8 mouse cellular contexts compared by ENCODE assay signal in the genomic region with DNA sequence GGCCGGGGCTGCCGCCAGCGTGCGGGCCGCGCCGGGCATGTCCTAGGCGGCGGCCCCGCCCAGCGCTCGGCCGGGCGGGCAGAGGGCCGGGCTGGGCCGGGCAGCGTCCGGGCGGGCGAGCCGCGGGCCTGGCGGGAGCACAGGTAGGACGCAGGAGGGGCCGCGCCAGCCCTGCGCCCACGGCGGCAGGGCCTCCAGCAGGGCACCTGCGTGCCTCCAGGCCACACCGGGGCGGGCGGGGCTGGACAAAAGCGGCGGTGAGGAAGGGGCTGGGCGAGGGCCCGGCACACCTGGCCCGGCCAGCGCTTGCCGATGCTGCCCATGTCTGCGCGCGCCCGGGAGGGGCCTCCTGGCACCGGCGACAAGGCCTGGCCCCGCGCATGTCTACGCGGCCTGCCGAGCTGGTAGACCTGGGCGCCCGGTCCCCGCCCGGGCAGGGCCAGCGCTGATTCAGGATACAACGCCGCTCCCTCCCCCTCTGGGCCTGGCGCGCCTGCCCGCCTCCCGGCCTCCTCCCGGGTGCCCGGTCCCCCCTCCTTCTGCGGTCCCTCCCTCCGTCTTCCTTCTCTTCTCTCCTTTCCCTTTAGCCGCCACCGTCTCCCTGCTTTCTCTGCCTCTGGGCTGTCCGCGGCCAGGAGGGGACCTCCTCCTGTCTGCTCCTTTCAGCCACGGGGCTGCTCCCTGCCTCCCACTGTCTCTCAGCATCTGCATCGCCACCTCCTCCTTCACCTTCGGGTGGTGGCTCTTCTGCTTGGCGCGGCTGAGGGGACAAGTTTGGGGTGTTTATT. TPM values are rescaled to one million over a fixed set of nuclear protein-coding genes. Genes with fewer than 3 reads are reported as not detected.
A peak's percentile ranks its signal among the peaks of the same experiment; 100 is the strongest.
DNase-seq lines count a peak whose midpoint lies in the region; ATAC-seq and TF ChIP-seq lines count a peak whose summit lies in the region.

No protein-coding gene starts in this region.

- peaks cover 8% of the 10 kb centered on the region for H3K79me3 ChIP-seq in C2C12 (ENCODE audit: low read depth)

- under 1% methylated on average over 63 of the region's 75 CpGs for WGBS in heart, embryonic 16.5 days

- H3K4me1 ChIP-seq in heart, embryonic 16.5 days (ENCODE audit: control insufficient read depth, insufficient read depth, low read length), result peaks cover 12% of the 10 kb centered on the region

- no peaks in the 10 kb centered on the region for H3K9me3 ChIP-seq in heart, embryonic 16.5 days (replicated peaks; ENCODE audit: control insufficient read depth, low read length)

- peak overlapping the region; percentile 70 for H3K9ac ChIP-seq in heart, embryonic 16.5 days (ENCODE audit: low read length)

- ATAC-seq in heart, embryonic 16.5 days (replicated peaks; ENCODE audit: extremely low read depth, insufficient read depth, low FRiP score), result peak; percentile 53
- peak; percentile 19; the same call in 1 of the 2 replicates for ATAC-seq in megakaryocyte, adult 5-6 weeks (ENCODE audit: poor library complexity, severe bottlenecking)

- no peaks in the 10 kb centered on the region for H3K27me3 ChIP-seq in C2C12 (ENCODE audit: control insufficient read depth, insufficient read depth, insufficient read length)
- H3K27me3 ChIP-seq in heart, embryonic 16.5 days (ENCODE audit: control insufficient read depth, insufficient read depth, low read length), result peaks cover 9% of the 10 kb centered on the region

- peak; percentile 83 to 90 for DNase-seq in adrenal gland, adult (ENCODE audit: inconsistent age in 2 of 2, low spot score in 1 of 2)
- peak; percentile 48 for DNase-seq in embryo, embryonic 9.5 days (ENCODE audit: extremely low spot score)
- DNase-seq in kidney, postnatal 14 days, result peak; percentile 82
- DNase-seq in right cerebral cortex, postnatal 25 days, result peak; percentile 57
- no peak for DNase-seq in T-cell, adult 2 months (ENCODE audit: low spot score)

- peak overlapping the region; percentile 99 for H3K4me2 ChIP-seq in heart, embryonic 16.5 days (ENCODE audit: low read depth, low read length)

- H3K27ac ChIP-seq in heart, embryonic 16.5 days (ENCODE audit: low read length), result peak overlapping the region; percentile 51; the same call in 1 of the 2 replicates

- peaks cover 44% of the 10 kb centered on the region for H3K79me2 ChIP-seq in C2C12 (ENCODE audit: control insufficient read depth, insufficient read depth)

- TF ChIP-seq CTCF in C2C12 (IDR thresholded peaks at IDR 0.05; ENCODE audit: control insufficient read depth, insufficient read depth, insufficient read length), result no peak

- H3ac ChIP-seq in C2C12 (ENCODE audit: control insufficient read depth, insufficient read length, low read depth), result peak overlapping the region; percentile 96

- H3K36me3 ChIP-seq in C2C12 (ENCODE audit: control insufficient read depth, insufficient read depth), result peaks cover 13% of the 10 kb centered on the region
- H3K36me3 ChIP-seq in heart, embryonic 16.5 days (ENCODE audit: control insufficient read depth, insufficient read depth), result no peaks in the 10 kb centered on the region

- peak overlapping the region; percentile 55 for H3K4me3 ChIP-seq in C2C12 (ENCODE audit: insufficient read depth, poor library complexity, severe bottlenecking)
- H3K4me3 ChIP-seq in heart, embryonic 16.5 days (ENCODE audit: low read length), result peak overlapping the region; percentile 82

TF ChIP-seq in C2C12, 6 proteins besides CTCF, POLR2A, EP300 and RAD21:
- no peak for TF ChIP-seq USF1 (IDR thresholded peaks at IDR 0.05; ENCODE audit: low read depth)
- no peak for TF ChIP-seq MYOG (IDR thresholded peaks at IDR 0.05; ENCODE audit: control insufficient read depth, extremely low read depth, insufficient read length)
- no peak for TF ChIP-seq FOSL1 (IDR thresholded peaks at IDR 0.05; ENCODE audit: insufficient read depth, low read length, poor library complexity, severe bottlenecking)
- TF ChIP-seq CEBPB (IDR thresholded peaks at IDR 0.05; ENCODE audit: low read depth), result no peak
- TF ChIP-seq MAX (IDR thresholded peaks at IDR 0.05), result no peak
- TF ChIP-seq MYOD1 (IDR thresholded peaks at IDR 0.05; ENCODE audit: control insufficient read depth, insufficient read length, low read depth), result no peak

RNA-seq across cellular contexts. Expression of gene Cep170b, which starts 2.2 kb away (rescaled TPM):
- polyA plus RNA-seq in C2C12 (2012; fragmentation: generic; extraction: Trizol), result 33.3 TPM
- 4.3 and 5.1 TPM in 2 replicates for polyA plus RNA-seq in heart, embryonic 16.5 days (2015; fragmentation: Nextera tagmentation; extraction: Ambion mirVana)
- 0.41 and 1.2 TPM in 2 replicates for total RNA-seq in megakaryocyte, adult 5-6 weeks (2015)
- 0.20 and 0.22 TPM in 2 replicates for total RNA-seq in megakaryocyte, adult 5-6 weeks (2017)

RNA-seq across cellular contexts. Expression of gene Pld4, which starts 38.0 kb away (rescaled TPM):
- polyA plus RNA-seq in C2C12 (2012; fragmentation: generic; extraction: Trizol), result not detected
- polyA plus RNA-seq in heart, embryonic 16.5 days (2015; fragmentation: Nextera tagmentation; extraction: Ambion mirVana), result 19.4 and 32.5 TPM in 2 replicates
- total RNA-seq in megakaryocyte, adult 5-6 weeks (2015), result 532 and 545 TPM in 2 replicates
- 316 and 364 TPM in 2 replicates for total RNA-seq in megakaryocyte, adult 5-6 weeks (2017)

RNA-seq across cellular contexts. Expression of gene Zbtb42, which starts 43.8 kb away (rescaled TPM):
- 4.2 TPM for polyA plus RNA-seq in C2C12 (2012; fragmentation: generic; extraction: Trizol)
- 4.9 and 6.9 TPM in 2 replicates for polyA plus RNA-seq in heart, embryonic 16.5 days (2015; fragmentation: Nextera tagmentation; extraction: Ambion mirVana)
- 6.4 and 9.0 TPM in 2 replicates for total RNA-seq in megakaryocyte, adult 5-6 weeks (2015)
- total RNA-seq in megakaryocyte, adult 5-6 weeks (2017), result 3.9 and 4.7 TPM in 2 replicates

RNA-seq across cellular contexts. Expression of gene Akt1, which starts 47.8 kb away (rescaled TPM):
- polyA plus RNA-seq in C2C12 (2012; fragmentation: generic; extraction: Trizol), result 297 TPM
- polyA plus RNA-seq in heart, embryonic 16.5 days (2015; fragmentation: Nextera tagmentation; extraction: Ambion mirVana), result 51.4 and 56.7 TPM in 2 replicates
- total RNA-seq in megakaryocyte, adult 5-6 weeks (2015), result 112 and 121 TPM in 2 replicates
- total RNA-seq in megakaryocyte, adult 5-6 weeks (2017), result 112 and 118 TPM in 2 replicates

Comparison
In these comparisons a context has a peak if more than half of its experiments do, and no peak if none do; other contexts are left out.
1. RNA of gene Pld4, which starts 38.0 kb away (polyA plus RNA-seq): 19.4 to 32.5 TPM in heart, embryonic 16.5 days; not detected in C2C12 (single experiment); every median in the first group is over 10 times any median in the second.